17 mouse cellular contexts compared by ENCODE assay signal in genomic region chr4:150457771-150458170, GRCm38 (mm10).
A peak's percentile ranks its signal among the peaks of the same experiment; 100 is the strongest.
DNase-seq lines count a peak whose midpoint lies in the region; ATAC-seq and TF ChIP-seq lines count a peak whose summit lies in the region.
"Had no signal": no experiment of that assay in that cellular context is flagged by ENCODE, and none has a peak within 500 bp of the region (broad histone marks: within the 10 kb centered on the region; RNA-seq: fewer than 3 reads in every experiment).

No protein-coding gene starts in this region.

- peaks cover 71% of the 10 kb centered on the region for H3K4me1 ChIP-seq in forebrain, embryonic 12.5 days
- peaks cover 4% of the 10 kb centered on the region for H3K4me1 ChIP-seq in forebrain, postnatal 0 days (ENCODE audit: insufficient read depth)
- H3K4me1 ChIP-seq in heart, embryonic 16.5 days (ENCODE audit: control insufficient read depth, insufficient read depth, low read length): peaks cover 56% of the 10 kb centered on the region
- peaks cover 44% of the 10 kb centered on the region for H3K4me1 ChIP-seq in liver, postnatal 0 days (ENCODE audit: insufficient read depth)
- peaks cover 8% of the 10 kb centered on the region for H3K4me1 ChIP-seq in intestine, postnatal 0 days (replicated peaks; ENCODE audit: control insufficient read depth, insufficient read depth, low read length)

- TF ChIP-seq EP300 in liver, postnatal 0 days (IDR thresholded peaks at IDR 0.05; ENCODE audit: low read depth): no peak

- DNase-seq in forebrain, postnatal 0 days: no peak
- no peak for DNase-seq in heart, postnatal 36 days
- no peak for DNase-seq in layer of hippocampus, adult 2 months (ENCODE audit: low spot score in 2 of 2)
- no peak for DNase-seq in layer of hippocampus, adult 9-11 months
- no peak for DNase-seq in liver, postnatal 0 days
- DNase-seq: adrenal gland, adult 8-10 months; cerebellum, adult 18-20 months; gastrocnemius, postnatal 10 days; heart, postnatal 10 days; kidney, adult 11 months; thymus, postnatal 14 days had no signal

- H3K36me3 ChIP-seq in forebrain, embryonic 12.5 days (replicated peaks): no peaks in the 10 kb centered on the region
- no peaks in the 10 kb centered on the region for H3K36me3 ChIP-seq in forebrain, postnatal 0 days (ENCODE audit: insufficient read depth)
- no peaks in the 10 kb centered on the region for H3K36me3 ChIP-seq in heart, embryonic 16.5 days (ENCODE audit: control insufficient read depth, insufficient read depth)
- no peaks in the 10 kb centered on the region for H3K36me3 ChIP-seq in liver, postnatal 0 days (replicated peaks; ENCODE audit: insufficient read depth, low read length)
- 0 out of 2 replicates have a peak, but pooled peaks cover 5% of the 10 kb centered on the region for H3K36me3 ChIP-seq in intestine, postnatal 0 days (ENCODE audit: control insufficient read depth, insufficient read depth)
- H3K36me3 ChIP-seq: embryonic facial prominence, embryonic 13.5 days; lung, embryonic 15.5 days had no signal

- H3K4me3 ChIP-seq in forebrain, embryonic 12.5 days (replicated peaks): no peak overlapping the region
- no peak overlapping the region for H3K4me3 ChIP-seq in forebrain, postnatal 0 days (ENCODE audit: low read depth, low read length)
- no peak overlapping the region for H3K4me3 ChIP-seq in heart, embryonic 16.5 days (ENCODE audit: low read length)
- no peak overlapping the region for H3K4me3 ChIP-seq in layer of hippocampus, adult 2 months
- H3K4me3 ChIP-seq in liver, postnatal 0 days (ENCODE audit: low read depth, low read length): no peak overlapping the region
- H3K4me3 ChIP-seq in intestine, postnatal 0 days (ENCODE audit: low read depth, low read length): no peak overlapping the region
- H3K4me3 ChIP-seq: embryonic facial prominence, embryonic 13.5 days; lung, embryonic 15.5 days had no signal

- no peaks in the 10 kb centered on the region for H3K27me3 ChIP-seq in forebrain, embryonic 12.5 days
- no peaks in the 10 kb centered on the region for H3K27me3 ChIP-seq in forebrain, postnatal 0 days (ENCODE audit: insufficient read depth, low read length)
- H3K27me3 ChIP-seq in heart, embryonic 16.5 days (ENCODE audit: control insufficient read depth, insufficient read depth, low read length): no peaks in the 10 kb centered on the region
- H3K27me3 ChIP-seq in liver, postnatal 0 days (ENCODE audit: insufficient read depth, low read length): no peaks in the 10 kb centered on the region
- H3K27me3 ChIP-seq in intestine, postnatal 0 days (replicated peaks; ENCODE audit: control insufficient read depth, insufficient read depth, low read length): no peaks in the 10 kb centered on the region
- H3K27me3 ChIP-seq: embryonic facial prominence, embryonic 13.5 days; lung, embryonic 15.5 days had no signal

- H3K27ac ChIP-seq in forebrain, embryonic 12.5 days: peak overlapping the region; percentile 36; the same call in 1 of the 2 replicates
- H3K27ac ChIP-seq in forebrain, postnatal 0 days (ENCODE audit: low read depth, low read length): no peak overlapping the region
- 0 out of 2 replicates have a peak overlapping the region, but pooled peaks have one; percentile 15 for H3K27ac ChIP-seq in heart, embryonic 16.5 days (ENCODE audit: low read length)
- peak overlapping the region; percentile 71; the same call in 1 of the 2 replicates for H3K27ac ChIP-seq in layer of hippocampus, adult 2 months
- 0 out of 2 replicates have a peak overlapping the region, but pooled peaks have one; percentile 4 for H3K27ac ChIP-seq in liver, postnatal 0 days (ENCODE audit: low read depth)
- H3K27ac ChIP-seq in intestine, postnatal 0 days (ENCODE audit: low read depth, low read length): no peak overlapping the region; the same call in 1 of the 2 replicates
- H3K27ac ChIP-seq: embryonic facial prominence, embryonic 13.5 days; lung, embryonic 15.5 days; stomach, postnatal 0 days had no signal

- 64% methylated on average over 7 of the region's 7 CpGs for WGBS in forebrain, embryonic 12.5 days
- 69% methylated on average over 7 of the region's 7 CpGs for WGBS in forebrain, postnatal 0 days
- 51% methylated on average over 7 of the region's 7 CpGs for WGBS in heart, embryonic 16.5 days
- WGBS in liver, postnatal 0 days (ENCODE audit: insufficient replicate concordance): 66% methylated on average over 7 of the region's 7 CpGs
- 55% methylated on average over 7 of the region's 7 CpGs for WGBS in intestine, postnatal 0 days

- intact Hi-C loops in heart, postnatal 36 days (cut with DNase I): no loop called here

- no peak for ATAC-seq in forebrain, embryonic 12.5 days (ENCODE audit: low FRiP score)
- ATAC-seq in forebrain, postnatal 0 days: no peak
- ATAC-seq in heart, embryonic 16.5 days (replicated peaks; ENCODE audit: extremely low read depth, insufficient read depth, low FRiP score): 0 out of 2 replicates have a peak, but pooled peaks have one; percentile 10
- ATAC-seq in liver, postnatal 0 days: no peak
- ATAC-seq in intestine, postnatal 0 days: no peak

- no peak overlapping the region for H3K4me2 ChIP-seq in forebrain, embryonic 12.5 days
- H3K4me2 ChIP-seq in forebrain, postnatal 0 days (ENCODE audit: low read depth): no peak overlapping the region
- no peak overlapping the region for H3K4me2 ChIP-seq in heart, embryonic 16.5 days (ENCODE audit: low read depth, low read length)
- no peak overlapping the region for H3K4me2 ChIP-seq in liver, postnatal 0 days (ENCODE audit: low read depth, low read length)
- H3K4me2 ChIP-seq in intestine, postnatal 0 days (replicated peaks; ENCODE audit: low read depth): no peak overlapping the region
- H3K4me2 ChIP-seq: embryonic facial prominence, embryonic 13.5 days; lung, embryonic 15.5 days had no signal

- no peak for TF ChIP-seq CTCF in forebrain, postnatal 0 days (IDR thresholded peaks at IDR 0.05; ENCODE audit: low read depth)
- TF ChIP-seq CTCF in layer of hippocampus, adult 2 months (conservative IDR thresholded peaks at IDR 0.05): no peak
- no peak for TF ChIP-seq CTCF in liver, postnatal 0 days (IDR thresholded peaks at IDR 0.05; ENCODE audit: low read depth)
- TF ChIP-seq CTCF in intestine, postnatal 0 days (IDR thresholded peaks at IDR 0.05; ENCODE audit: low read depth): no peak

- H3K9ac ChIP-seq in forebrain, embryonic 12.5 days: no peak overlapping the region
- H3K9ac ChIP-seq in forebrain, postnatal 0 days: no peak overlapping the region
- H3K9ac ChIP-seq in heart, embryonic 16.5 days (ENCODE audit: low read length): no peak overlapping the region
- no peak overlapping the region for H3K9ac ChIP-seq in liver, postnatal 0 days (replicated peaks)
- no peak overlapping the region for H3K9ac ChIP-seq in intestine, postnatal 0 days (ENCODE audit: low read depth, low read length)
- H3K9ac ChIP-seq: embryonic facial prominence, embryonic 13.5 days; lung, embryonic 15.5 days had no signal

- H3K9me3 ChIP-seq in forebrain, embryonic 12.5 days: no peaks in the 10 kb centered on the region
- H3K9me3 ChIP-seq in forebrain, postnatal 0 days (ENCODE audit: low read length): no peaks in the 10 kb centered on the region
- H3K9me3 ChIP-seq in heart, embryonic 16.5 days (replicated peaks; ENCODE audit: control insufficient read depth, low read length): no peaks in the 10 kb centered on the region
- no peaks in the 10 kb centered on the region for H3K9me3 ChIP-seq in liver, postnatal 0 days (ENCODE audit: low read length)
- H3K9me3 ChIP-seq in intestine, postnatal 0 days (ENCODE audit: control insufficient read depth): no peaks in the 10 kb centered on the region
- H3K9me3 ChIP-seq: embryonic facial prominence, embryonic 13.5 days; lung, embryonic 15.5 days had no signal

Comparison
In these comparisons a context has a peak if more than half of its experiments do, and no peak if none do; other contexts are left out.
1. H3K27ac ChIP-seq: peak in forebrain, embryonic 12.5 days (single experiment), heart, embryonic 16.5 days (single experiment), layer of hippocampus, adult 2 months (single experiment) and liver, postnatal 0 days (single experiment); none in forebrain, postnatal 0 days (single experiment) and intestine, postnatal 0 days (single experiment).